Mouse (Mus musculus) kidney, adult 2 months (tissue): Measurements from ENCODE around the gene Zbtb12.

ENCODE experiments used
- CTCF ChIP-seq: fragments of 200-500 bp; conservative IDR thresholded peaks from 2 replicates; pipeline ENCODE4 v1.5.1; 2011; ENCODE audit warnings: low read depth, mild to moderate bottlenecking, control low read depth, low read length, moderate library complexity, mixed read lengths; ENCODE audit not compliant: insufficient read depth, insufficient read length
- POLR2A ChIP-seq: fragments of 200-500 bp; IDR thresholded peaks from one replicate; pipeline ENCODE4 v1.6.1; 2011; ENCODE audit warnings: low read depth, low read length, control low read depth

DNA sequence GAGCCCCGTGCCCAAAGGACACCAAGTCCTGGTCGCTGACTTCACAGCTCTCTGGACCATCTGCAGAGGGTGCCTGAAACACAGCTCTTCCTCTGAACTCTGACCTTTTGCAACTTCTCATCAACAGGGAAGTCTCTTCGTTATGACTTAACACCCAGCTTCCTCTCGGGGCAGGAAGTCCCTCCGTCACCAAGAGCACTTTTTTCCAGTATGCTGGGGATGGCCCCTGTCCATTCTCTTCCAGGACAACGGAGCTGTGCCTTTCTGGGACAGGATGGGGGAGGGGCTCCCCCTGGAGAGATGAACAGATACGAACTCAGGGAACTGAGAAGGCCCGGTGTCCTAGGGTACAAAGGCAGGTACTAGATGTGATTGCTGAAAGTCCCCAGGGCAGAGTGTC is 55.5 kb downstream of the Zbtb12 start:
- TF ChIP-seq POLR2A, result no peak
- TF ChIP-seq CTCF, result no peak
